Mouse (Mus musculus): ENCODE data around the gene Slco2b1. TPM values are rescaled to one million over a fixed set of nuclear protein-coding genes. Genes with fewer than 3 reads are reported as not detected.

Slco2b1 gene
- polyA plus RNA-seq, 2 experiments: 0.11 to 0.12 TPM

GRCm38 (mm10) chr7:99632286-99632685, 78.9 kb downstream of the Slco2b1 start:
- H3K4me3 ChIP-seq (ENCODE audit: insufficient read depth in 1 of 2, low read depth in 2 of 2, low read length in 2 of 2): no peak overlapping the region
- DNase-seq (ENCODE audit: low read depth in 3 of 3, low spot score in 3 of 3) (no peak), ATAC-seq (ENCODE audit: insufficient read depth) (no peak)
- H3K4me1 ChIP-seq (replicated peaks; ENCODE audit: control insufficient read depth in 2 of 2, insufficient read depth in 2 of 2, low read length in 1 of 2): no peaks in the 10 kb centered on the region
- no peak overlapping the region for H3K27ac ChIP-seq
- H3K4me2 ChIP-seq (ENCODE audit: low read depth): no peak overlapping the region
- TF ChIP-seq EP300 (IDR thresholded peaks at IDR 0.05; ENCODE audit: low read depth) (no peak), CTCF (IDR thresholded peaks at IDR 0.05; ENCODE audit: low read depth) (no peak)
- H3K36me3 ChIP-seq (replicated peaks; ENCODE audit: control insufficient read depth, insufficient read depth, low read depth): no peaks in the 10 kb centered on the region
- H3K9me3 ChIP-seq (ENCODE audit: control insufficient read depth, low read length): no peaks in the 10 kb centered on the region
- WGBS (ENCODE audit: insufficient replicate concordance): 16% methylated on average over 6 of the region's 6 CpGs
- H3K27me3 ChIP-seq (ENCODE audit: control insufficient read depth, insufficient read depth, low read length): peaks cover 26% of the 10 kb centered on the region
- H3K9ac ChIP-seq (replicated peaks): no peak overlapping the region

- H3K4me3 ChIP-seq (ENCODE audit: insufficient read depth in 1 of 2, low read depth in 2 of 2, low read length in 2 of 2): no peak overlapping the region
- H3K27ac ChIP-seq: no peak overlapping the region
- H3K36me3 ChIP-seq (replicated peaks; ENCODE audit: control insufficient read depth, insufficient read depth, low read depth): no peaks in the 10 kb centered on the region
- ATAC-seq (ENCODE audit: insufficient read depth) (no peak), DNase-seq (ENCODE audit: low read depth in 3 of 3, low spot score in 3 of 3) (no peak)
- H3K4me2 ChIP-seq (ENCODE audit: low read depth): no peak overlapping the region
- H3K9ac ChIP-seq (replicated peaks): no peak overlapping the region
- TF ChIP-seq CTCF (IDR thresholded peaks at IDR 0.05; ENCODE audit: low read depth): no peak
- no peak for TF ChIP-seq EP300 (IDR thresholded peaks at IDR 0.05; ENCODE audit: low read depth)
- H3K9me3 ChIP-seq (ENCODE audit: control insufficient read depth, low read length): no peaks in the 10 kb centered on the region
- no peaks in the 10 kb centered on the region for H3K4me1 ChIP-seq (replicated peaks; ENCODE audit: control insufficient read depth in 2 of 2, insufficient read depth in 2 of 2, low read length in 1 of 2)
- WGBS (ENCODE audit: insufficient replicate concordance): 4% methylated on average over 7 of the region's 7 CpGs
- peaks cover 62% of the 10 kb centered on the region for H3K27me3 ChIP-seq (ENCODE audit: control insufficient read depth, insufficient read depth, low read length)
Measured at GRCm38 (mm10) chr7:99627366-99627765, 83.8 kb downstream of the Slco2b1 start.

GRCm38 (mm10) chr7:99626376-99627270, 84.5 kb downstream of the Slco2b1 start, which contains the start of gene Tpbgl:
TSS of gene Tpbgl (minus strand) at chr7:99627103.
- ATAC-seq (ENCODE audit: insufficient read depth) (no peak), DNase-seq (ENCODE audit: low read depth in 3 of 3, low spot score in 3 of 3) (no peak)
- H3K9ac ChIP-seq (replicated peaks): no peak within 1 kb of the TSS
- H3K27ac ChIP-seq: no peak within 1 kb of the TSS
- peak within 1 kb of the TSS in 1 of 2 experiments; percentile 8; a peak in 2 of 4 replicates for H3K4me3 ChIP-seq (ENCODE audit: insufficient read depth in 1 of 2, low read depth in 2 of 2, low read length in 2 of 2)
- peaks cover 62% of the 10 kb centered on the region for H3K27me3 ChIP-seq (ENCODE audit: control insufficient read depth, insufficient read depth, low read length)
- no peak for TF ChIP-seq EP300 (IDR thresholded peaks at IDR 0.05; ENCODE audit: low read depth)
- no peak for TF ChIP-seq CTCF (IDR thresholded peaks at IDR 0.05; ENCODE audit: low read depth)
- peak within 1 kb of the TSS; percentile 44 for H3K4me2 ChIP-seq (ENCODE audit: low read depth)
- H3K36me3 ChIP-seq (replicated peaks; ENCODE audit: control insufficient read depth, insufficient read depth, low read depth): no peaks in the 10 kb centered on the region
- no peaks in the 10 kb centered on the region for H3K9me3 ChIP-seq (ENCODE audit: control insufficient read depth, low read length)
- under 1% methylated on average over 82 of the region's 83 CpGs for WGBS (ENCODE audit: insufficient replicate concordance)
- no peaks in the 10 kb centered on the region for H3K4me1 ChIP-seq (replicated peaks; ENCODE audit: control insufficient read depth in 2 of 2, insufficient read depth in 2 of 2, low read length in 1 of 2)

- under 1% methylated on average over 77 of the region's 81 CpGs for WGBS (ENCODE audit: insufficient replicate concordance)
- Histone ChIP-seq H3K9ac (replicated peaks) (no peak overlapping the region), H3K27me3 (ENCODE audit: control insufficient read depth, insufficient read depth, low read length) (peaks cover 62% of the 10 kb centered on the region)
Measured at GRCm38 (mm10) chr7:99625722-99626375, 85.3 kb downstream of the Slco2b1 start.

GRCm38 (mm10) chr7:99618860-99619259, 92.3 kb downstream of the Slco2b1 start:
- Histone ChIP-seq H3K9ac (replicated peaks) (no peak overlapping the region), H3K36me3 (replicated peaks; ENCODE audit: control insufficient read depth, insufficient read depth, low read depth) (no peaks in the 10 kb centered on the region), H3K9me3 (ENCODE audit: control insufficient read depth, low read length) (no peaks in the 10 kb centered on the region), H3K4me3 (ENCODE audit: insufficient read depth in 1 of 2, low read depth in 2 of 2, low read length in 2 of 2) (no peak overlapping the region), H3K27me3 (ENCODE audit: control insufficient read depth, insufficient read depth, low read length) (peaks cover 7% of the 10 kb centered on the region), H3K4me2 (ENCODE audit: low read depth) (no peak overlapping the region), H3K27ac (no peak overlapping the region), H3K4me1 (replicated peaks; ENCODE audit: control insufficient read depth in 2 of 2, insufficient read depth in 2 of 2, low read length in 1 of 2) (no peaks in the 10 kb centered on the region)
- 5% methylated on average over 3 of the region's 3 CpGs for WGBS (ENCODE audit: insufficient replicate concordance)
- DNase-seq (ENCODE audit: low read depth in 3 of 3, low spot score in 3 of 3): no peak
- no peak for ATAC-seq (ENCODE audit: insufficient read depth)
- TF ChIP-seq CTCF (IDR thresholded peaks at IDR 0.05; ENCODE audit: low read depth) (peak; percentile 72), EP300 (IDR thresholded peaks at IDR 0.05; ENCODE audit: low read depth) (no peak)

More at GRCm38 (mm10) chr7:99625722-99626375, 85.3 kb downstream of the Slco2b1 start:
- peak overlapping the region in 1 of 2 experiments; percentile 8; a peak in 2 of 4 replicates for H3K4me3 ChIP-seq (ENCODE audit: insufficient read depth in 1 of 2, low read depth in 2 of 2, low read length in 2 of 2)
- DNase-seq (ENCODE audit: low read depth in 3 of 3, low spot score in 3 of 3) (peak; percentile 42 to 49 (median 47)), ATAC-seq (ENCODE audit: insufficient read depth) (peak; percentile 65)
- no peak overlapping the region for H3K27ac ChIP-seq
- H3K4me1 ChIP-seq (replicated peaks; ENCODE audit: control insufficient read depth in 2 of 2, insufficient read depth in 2 of 2, low read length in 1 of 2): no peaks in the 10 kb centered on the region
- H3K36me3 ChIP-seq (replicated peaks; ENCODE audit: control insufficient read depth, insufficient read depth, low read depth): no peaks in the 10 kb centered on the region
- TF ChIP-seq CTCF (IDR thresholded peaks at IDR 0.05; ENCODE audit: low read depth): peak; percentile 79
- no peak for TF ChIP-seq EP300 (IDR thresholded peaks at IDR 0.05; ENCODE audit: low read depth)
- peak overlapping the region; percentile 44 for H3K4me2 ChIP-seq (ENCODE audit: low read depth)
- H3K9me3 ChIP-seq (ENCODE audit: control insufficient read depth, low read length): no peaks in the 10 kb centered on the region
